Mouse (Mus musculus) left cerebral cortex, adult 2 months (tissue): ENCODE measurements at regions not wholly inside any gene's neighbourhood (a gene's known extent, or its start where the extent isn't known, plus 50 kb on each side); places are given as distances from the start of the nearest gene placed in this dataset.
"Not testable (repeated sequence)": the region's sequence is repeated elsewhere in the genome, so short reads cannot be mapped to it uniquely, and the experiment has no call there.

Source experiments
- DNase-seq, 2 experiments: peaks; one replicate each; pipeline ENCODE4 v3.0.0; 2021 to 2022; ENCODE audit warnings: low spot score in 2 of 2, mixed read lengths in 1 of 2; ENCODE audit errors: extremely low spot score in 1 of 2
- H3K27ac ChIP-seq: fragments of 200-600 bp; 2 replicates; pipeline ENCODE4 v1.8.1; 2022
- H3K4me3 ChIP-seq: fragments of 200-600 bp; 2 replicates; pipeline ENCODE4 v1.8.1; 2022
- CTCF ChIP-seq: fragments of 200-600 bp; IDR thresholded peaks from 2 replicates; pipeline ENCODE4 v1.8.1; 2022; ENCODE audit warnings: antibody characterized with exemption, mild to moderate bottlenecking, moderate library complexity
- intact Hi-C: fragments of 180-260 bp; cut with DNase I; formaldehyde crosslinking; loops from one replicate; pipeline ENCODE4 v1.15.1; 2025

GRCm38 (mm10) chr16:55526230-55526842, 228.6 kb upstream of the Zpld1 start:
- intact Hi-C loops = no loop called here
- DNase-seq = no peak
- no peak for TF ChIP-seq CTCF
- H3K27ac ChIP-seq = no peak overlapping the region
- H3K4me3 ChIP-seq = no peak overlapping the region

- no peak overlapping the region for H3K27ac ChIP-seq
- TF ChIP-seq CTCF = no peak
- H3K4me3 ChIP-seq = no peak overlapping the region
- intact Hi-C loops = loop anchor here (5.0 kb wide), 1 partner anchor 329 kb away; no protein-coding TSS in a partner anchor
- DNase-seq = no peak
These were observed 225.5 kb upstream of the Zpld1 start for GRCm38 (mm10) chr16:55523264-55523663.

- DNase-seq = no peak
- H3K4me3 ChIP-seq = no peak overlapping the region
- H3K27ac ChIP-seq = no peak overlapping the region
- intact Hi-C loops = loop anchor here (5.0 kb wide), 1 partner anchor 330 kb away; no protein-coding TSS in a partner anchor
- TF ChIP-seq CTCF = no peak
These were observed 224.5 kb upstream of the Zpld1 start for GRCm38 (mm10) chr16:55522283-55522682.

GRCm38 (mm10) chr16:55521421-55521971, 223.7 kb upstream of the Zpld1 start:
- intact Hi-C loops = loop anchor here (5.0 kb wide), 1 partner anchor 331 kb away; no protein-coding TSS in a partner anchor
- H3K4me3 ChIP-seq = no peak overlapping the region
- TF ChIP-seq CTCF = no peak

GRCm38 (mm10) chr16:55520077-55520476, 222.3 kb upstream of the Zpld1 start:
- Histone ChIP-seq H3K27ac (no peak overlapping the region), H3K4me3 (no peak overlapping the region)
- intact Hi-C loops = loop anchor here (5.0 kb wide), 1 partner anchor 332 kb away; no protein-coding TSS in a partner anchor
- DNase-seq = no peak
- TF ChIP-seq CTCF = no peak

More at GRCm38 (mm10) chr16:55521421-55521971, 223.7 kb upstream of the Zpld1 start:
- H3K27ac ChIP-seq = no peak overlapping the region
- no peak for DNase-seq

- intact Hi-C loops = loop anchor here (5.0 kb wide), 1 partner anchor 333 kb away; no protein-coding TSS in a partner anchor
- H3K27ac ChIP-seq = no peak overlapping the region
- no peak for DNase-seq
- H3K4me3 ChIP-seq = no peak overlapping the region
- peak; percentile 52 for TF ChIP-seq CTCF
These were observed 221.9 kb upstream of the Zpld1 start for GRCm38 (mm10) chr16:55519646-55520045.

GRCm38 (mm10) chr16:55516994-55517393, 219.2 kb upstream of the Zpld1 start:
- Histone ChIP-seq H3K27ac (no peak overlapping the region), H3K4me3 (no peak overlapping the region)
- no peak for TF ChIP-seq CTCF
- no peak for DNase-seq
- intact Hi-C loops = no loop called here

GRCm38 (mm10) chr16:55515228-55515696, 217.5 kb upstream of the Zpld1 start:
- TF ChIP-seq CTCF = no peak
- intact Hi-C loops = no loop called here
- no peak for DNase-seq
- Histone ChIP-seq H3K4me3 (no peak overlapping the region), H3K27ac (no peak overlapping the region)

- DNase-seq = no peak
- H3K27ac ChIP-seq = no peak overlapping the region
- intact Hi-C loops = no loop called here
- H3K4me3 ChIP-seq = no peak overlapping the region
- TF ChIP-seq CTCF = no peak
These were observed 216.8 kb upstream of the Zpld1 start for GRCm38 (mm10) chr16:55514448-55515200.

GRCm38 (mm10) chr16:55504796-55505413, 207.1 kb upstream of the Zpld1 start:
- no peak overlapping the region for H3K4me3 ChIP-seq
- TF ChIP-seq CTCF = no peak
- intact Hi-C loops = no loop called here
- H3K27ac ChIP-seq = no peak overlapping the region
- DNase-seq = no peak

GRCm38 (mm10) chr16:55504274-55504673, 206.5 kb upstream of the Zpld1 start:
- Histone ChIP-seq H3K4me3 (no peak overlapping the region), H3K27ac (no peak overlapping the region)
- no peak for TF ChIP-seq CTCF
- DNase-seq = no peak
- intact Hi-C loops = no loop called here

- Histone ChIP-seq H3K4me3 (no peak overlapping the region), H3K27ac (no peak overlapping the region)
- TF ChIP-seq CTCF = peak; percentile 12
- no peak for DNase-seq
- intact Hi-C loops = no loop called here
These were observed 205.5 kb upstream of the Zpld1 start for GRCm38 (mm10) chr16:55503273-55503672.

- H3K4me3 ChIP-seq, DNase-seq, intact Hi-C loops, H3K27ac ChIP-seq: not testable (repeated sequence)
These were observed 202.0 kb upstream of the Zpld1 start for GRCm38 (mm10) chr16:55499831-55500230.
